Mouse (Mus musculus): ENCODE results near the gene Ctnnbl1. TPM values are rescaled to one million over a fixed set of nuclear protein-coding genes. Genes with fewer than 3 reads are reported as not detected.

Ctnnbl1 gene
- polyA plus RNA-seq, 1 experiment from 2014 or later, result 98.3 TPM

GRCm38 (mm10) chr2:157775957-157776356 is 38.8 kb downstream of the Ctnnbl1 start:
- no peak for ATAC-seq (replicated peaks; ENCODE audit: low FRiP score)
- no peak for DNase-seq (ENCODE audit: low spot score)
- no peak overlapping the region for H3K9ac ChIP-seq (ENCODE audit: low read length)
- H3K9me3 ChIP-seq (ENCODE audit: control insufficient read depth, low read length), result no peaks in the 10 kb centered on the region
- 89% methylated on average over 2 of the region's 2 CpGs for WGBS
- no peaks in the 10 kb centered on the region for H3K27me3 ChIP-seq (ENCODE audit: control insufficient read depth, insufficient read depth, low read length)
- no peak overlapping the region for H3K4me2 ChIP-seq (ENCODE audit: low read depth, low read length, severe bottlenecking)
- peaks cover 2% of the 10 kb centered on the region; the same call in 1 of the 2 replicates for H3K4me1 ChIP-seq (replicated peaks; ENCODE audit: control insufficient read depth, insufficient read depth, low read length)
- H3K36me3 ChIP-seq (ENCODE audit: control insufficient read depth, insufficient read depth, low read length), result no peaks in the 10 kb centered on the region; the same call in 1 of the 2 replicates
- H3K27ac ChIP-seq (ENCODE audit: low read depth, low read length), result no peak overlapping the region
- H3K4me3 ChIP-seq (ENCODE audit: low read depth, low read length), result no peak overlapping the region

DNA sequence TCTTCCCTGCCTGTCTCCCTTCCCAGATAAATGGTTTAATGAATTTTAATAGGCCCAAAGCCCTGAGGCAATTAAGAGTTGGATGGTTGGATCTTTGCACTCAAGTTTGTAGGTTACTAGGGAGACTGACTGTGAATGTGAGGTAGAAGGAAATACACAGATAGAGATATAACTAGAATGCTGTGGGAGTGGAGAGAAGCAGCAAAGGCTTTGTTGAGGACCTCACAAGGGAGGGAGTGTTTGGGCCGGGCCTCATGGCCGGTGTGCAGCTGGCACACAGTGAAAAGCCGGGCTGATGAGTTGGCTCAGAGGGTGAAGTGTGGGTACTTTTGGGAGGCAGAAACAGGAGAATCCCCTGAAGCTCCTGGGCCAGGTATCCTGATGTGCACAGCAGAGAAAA is 43.8 kb downstream of the Ctnnbl1 start:
- ATAC-seq (replicated peaks; ENCODE audit: low FRiP score) (no peak), DNase-seq (ENCODE audit: low spot score) (no peak)
- Histone ChIP-seq H3K27ac (ENCODE audit: low read depth, low read length) (peak overlapping the region; percentile 28; the same call in 1 of the 2 replicates), H3K9me3 (ENCODE audit: control insufficient read depth, low read length) (no peaks in the 10 kb centered on the region), H3K4me3 (ENCODE audit: low read depth, low read length) (no peak overlapping the region), H3K9ac (ENCODE audit: low read length) (no peak overlapping the region), H3K4me1 (replicated peaks; ENCODE audit: control insufficient read depth, insufficient read depth, low read length) (no peaks in the 10 kb centered on the region), H3K27me3 (ENCODE audit: control insufficient read depth, insufficient read depth, low read length) (no peaks in the 10 kb centered on the region), H3K36me3 (ENCODE audit: control insufficient read depth, insufficient read depth, low read length) (no peaks in the 10 kb centered on the region), H3K4me2 (ENCODE audit: low read depth, low read length, severe bottlenecking) (no peak overlapping the region)
- 80% methylated on average over 3 of the region's 3 CpGs for WGBS

- Histone ChIP-seq H3K27me3 (ENCODE audit: control insufficient read depth, insufficient read depth, low read length) (no peaks in the 10 kb centered on the region), H3K9ac (ENCODE audit: low read length) (no peak overlapping the region), H3K9me3 (ENCODE audit: control insufficient read depth, low read length) (no peaks in the 10 kb centered on the region), H3K4me3 (ENCODE audit: low read depth, low read length) (no peak overlapping the region), H3K36me3 (ENCODE audit: control insufficient read depth, insufficient read depth, low read length) (no peaks in the 10 kb centered on the region), H3K4me2 (ENCODE audit: low read depth, low read length, severe bottlenecking) (no peak overlapping the region), H3K27ac (ENCODE audit: low read depth, low read length) (no peak overlapping the region), H3K4me1 (replicated peaks; ENCODE audit: control insufficient read depth, insufficient read depth, low read length) (no peaks in the 10 kb centered on the region)
- DNase-seq (ENCODE audit: low spot score) (no peak), ATAC-seq (replicated peaks; ENCODE audit: low FRiP score) (no peak)
- WGBS, result 96% methylated on average over 16 of the region's 16 CpGs
Measured at GRCm38 (mm10) chr2:157783152-157783551, 46.0 kb downstream of the Ctnnbl1 start.

- Histone ChIP-seq H3K9ac (ENCODE audit: low read length) (no peak overlapping the region), H3K4me1 (replicated peaks; ENCODE audit: control insufficient read depth, insufficient read depth, low read length) (no peaks in the 10 kb centered on the region), H3K27ac (ENCODE audit: low read depth, low read length) (no peak overlapping the region), H3K36me3 (ENCODE audit: control insufficient read depth, insufficient read depth, low read length) (no peaks in the 10 kb centered on the region), H3K27me3 (ENCODE audit: control insufficient read depth, insufficient read depth, low read length) (no peaks in the 10 kb centered on the region), H3K4me2 (ENCODE audit: low read depth, low read length, severe bottlenecking) (no peak overlapping the region), H3K9me3 (ENCODE audit: control insufficient read depth, low read length) (no peaks in the 10 kb centered on the region), H3K4me3 (ENCODE audit: low read depth, low read length) (no peak overlapping the region)
- 88% methylated on average over 6 of the region's 6 CpGs for WGBS
- DNase-seq (ENCODE audit: low spot score), result no peak
- no peak for ATAC-seq (replicated peaks; ENCODE audit: low FRiP score)
Measured at GRCm38 (mm10) chr2:157784238-157784637, 47.0 kb downstream of the Ctnnbl1 start.

DNA sequence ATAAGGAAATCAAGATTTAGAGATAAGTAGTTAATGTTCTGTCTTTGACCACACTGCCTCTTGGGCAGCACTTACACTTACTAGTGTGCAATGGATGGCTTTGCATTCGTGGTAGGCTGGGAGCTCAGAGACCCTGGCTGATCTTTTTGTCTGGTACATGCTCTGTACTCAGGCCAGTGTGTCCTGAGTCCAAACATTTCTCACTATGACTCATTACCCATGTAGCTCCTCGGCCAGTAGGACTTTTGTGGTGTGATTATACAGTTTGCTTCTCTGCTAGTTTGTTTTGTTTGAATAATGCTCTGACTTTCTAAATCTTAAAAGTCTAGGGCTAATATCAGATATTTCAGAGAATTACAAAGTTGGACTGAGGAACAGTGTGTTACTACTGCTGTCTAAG is 47.4 kb downstream of the Ctnnbl1 start:
- Histone ChIP-seq H3K9ac (ENCODE audit: low read length) (no peak overlapping the region), H3K4me2 (ENCODE audit: low read depth, low read length, severe bottlenecking) (no peak overlapping the region), H3K9me3 (ENCODE audit: control insufficient read depth, low read length) (no peaks in the 10 kb centered on the region), H3K4me3 (ENCODE audit: low read depth, low read length) (no peak overlapping the region), H3K36me3 (ENCODE audit: control insufficient read depth, insufficient read depth, low read length) (no peaks in the 10 kb centered on the region), H3K27ac (ENCODE audit: low read depth, low read length) (no peak overlapping the region), H3K4me1 (replicated peaks; ENCODE audit: control insufficient read depth, insufficient read depth, low read length) (no peaks in the 10 kb centered on the region), H3K27me3 (ENCODE audit: control insufficient read depth, insufficient read depth, low read length) (no peaks in the 10 kb centered on the region)
- ATAC-seq (replicated peaks; ENCODE audit: low FRiP score) (no peak), DNase-seq (ENCODE audit: low spot score) (no peak)
- 79% methylated on average over 2 of the region's 2 CpGs for WGBS

DNA sequence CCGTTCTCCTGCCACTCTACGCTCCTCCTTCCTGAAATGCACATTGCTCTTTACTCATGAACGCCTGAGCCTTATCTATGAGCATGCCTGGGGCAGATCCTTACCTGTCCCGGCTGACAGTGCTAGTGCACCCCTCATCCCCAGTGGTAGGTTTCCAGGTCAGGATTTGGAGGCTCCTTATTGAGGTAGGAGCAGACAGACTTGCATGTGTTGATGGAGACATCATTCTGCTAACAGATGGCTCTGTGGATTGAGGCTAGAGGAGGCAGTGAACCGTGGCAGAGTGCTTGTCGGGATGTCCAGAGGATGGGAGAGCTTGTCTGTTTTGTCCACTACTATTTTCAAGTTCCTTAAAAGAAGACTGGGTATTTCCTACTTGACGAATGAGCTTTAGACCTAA is 52.0 kb downstream of the Ctnnbl1 start:
- no peak for ATAC-seq (replicated peaks; ENCODE audit: low FRiP score)
- no peak overlapping the region for H3K4me2 ChIP-seq (ENCODE audit: low read depth, low read length, severe bottlenecking)
- no peak overlapping the region for H3K4me3 ChIP-seq (ENCODE audit: low read depth, low read length)
- no peak for DNase-seq (ENCODE audit: low spot score)
- H3K4me1 ChIP-seq (replicated peaks; ENCODE audit: control insufficient read depth, insufficient read depth, low read length), result 0 out of 2 replicates have a peak, but pooled peaks cover 2% of the 10 kb centered on the region
- H3K27me3 ChIP-seq (ENCODE audit: control insufficient read depth, insufficient read depth, low read length), result no peaks in the 10 kb centered on the region
- no peak overlapping the region for H3K27ac ChIP-seq (ENCODE audit: low read depth, low read length)
- H3K9ac ChIP-seq (ENCODE audit: low read length), result no peak overlapping the region
- no peaks in the 10 kb centered on the region for H3K36me3 ChIP-seq (ENCODE audit: control insufficient read depth, insufficient read depth, low read length)
- WGBS, result 89% methylated on average over 7 of the region's 7 CpGs
- H3K9me3 ChIP-seq (ENCODE audit: control insufficient read depth, low read length), result no peaks in the 10 kb centered on the region

GRCm38 (mm10) chr2:157790836-157791495 is 53.8 kb downstream of the Ctnnbl1 start:
- ATAC-seq (replicated peaks; ENCODE audit: low FRiP score) (no peak), DNase-seq (ENCODE audit: low spot score) (no peak)
- Histone ChIP-seq H3K4me3 (ENCODE audit: low read depth, low read length) (no peak overlapping the region), H3K4me1 (replicated peaks; ENCODE audit: control insufficient read depth, insufficient read depth, low read length) (0 out of 2 replicates have a peak, but pooled peaks cover 2% of the 10 kb centered on the region), H3K9ac (ENCODE audit: low read length) (no peak overlapping the region), H3K36me3 (ENCODE audit: control insufficient read depth, insufficient read depth, low read length) (no peaks in the 10 kb centered on the region), H3K27ac (ENCODE audit: low read depth, low read length) (no peak overlapping the region), H3K4me2 (ENCODE audit: low read depth, low read length, severe bottlenecking) (no peak overlapping the region), H3K27me3 (ENCODE audit: control insufficient read depth, insufficient read depth, low read length) (no peaks in the 10 kb centered on the region), H3K9me3 (ENCODE audit: control insufficient read depth, low read length) (no peaks in the 10 kb centered on the region)
- WGBS, result 88% methylated on average over 8 of the region's 8 CpGs

DNA sequence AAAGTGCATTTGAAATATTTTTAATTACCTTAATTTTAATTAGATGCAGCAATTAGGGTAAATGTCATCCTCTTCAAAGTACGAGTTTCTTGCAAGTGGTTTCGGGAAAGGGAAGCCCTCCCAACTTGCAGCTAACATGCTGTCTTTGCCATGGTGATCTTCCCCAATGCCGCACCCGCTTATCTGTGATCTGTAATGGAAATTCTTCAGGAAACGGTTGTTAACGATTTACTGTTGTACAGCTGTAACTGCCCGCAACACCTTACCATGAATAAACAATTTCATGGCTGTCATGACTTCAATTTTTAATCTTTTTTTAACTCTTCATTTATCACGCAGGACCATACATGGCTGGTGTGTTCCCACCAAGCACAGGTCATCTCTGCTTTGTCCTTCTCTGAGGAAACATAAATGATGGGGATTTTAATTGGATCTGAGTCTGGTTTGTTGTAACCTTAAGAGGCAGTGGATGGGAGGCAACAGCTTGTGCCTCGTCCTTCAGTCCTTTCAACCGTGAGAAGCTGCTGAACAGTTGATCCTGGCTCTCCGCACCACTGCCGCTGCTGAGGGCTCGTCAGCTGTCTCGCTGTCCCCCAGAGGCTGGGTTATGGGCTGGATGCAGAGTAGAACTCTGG is 54.4 kb downstream of the Ctnnbl1 start:
- Histone ChIP-seq H3K4me2 (ENCODE audit: low read depth, low read length, severe bottlenecking) (no peak overlapping the region), H3K36me3 (ENCODE audit: control insufficient read depth, insufficient read depth, low read length) (no peaks in the 10 kb centered on the region), H3K9me3 (ENCODE audit: control insufficient read depth, low read length) (no peaks in the 10 kb centered on the region), H3K9ac (ENCODE audit: low read length) (no peak overlapping the region), H3K27me3 (ENCODE audit: control insufficient read depth, insufficient read depth, low read length) (no peaks in the 10 kb centered on the region), H3K4me1 (replicated peaks; ENCODE audit: control insufficient read depth, insufficient read depth, low read length) (0 out of 2 replicates have a peak, but pooled peaks cover 2% of the 10 kb centered on the region), H3K4me3 (ENCODE audit: low read depth, low read length) (no peak overlapping the region), H3K27ac (ENCODE audit: low read depth, low read length) (peak overlapping the region; percentile 31; the same call in 1 of the 2 replicates)
- DNase-seq (ENCODE audit: low spot score) (no peak), ATAC-seq (replicated peaks; ENCODE audit: low FRiP score) (no peak)
- WGBS, result 65% methylated on average over 14 of the region's 14 CpGs

All from forebrain, embryonic 11.5 days (tissue).